Mouse (Mus musculus) ES-E14 (cell line): ENCODE measurements around the gene Map4k1.

Experiments
- CHD2 ChIP-seq: IDR thresholded peaks from 2 replicates; pipeline ENCODE4 v1.6.1; 2014; ENCODE audit warnings: mild to moderate bottlenecking, low read depth, low read length, inconsistent platforms
- HCFC1 ChIP-seq: IDR thresholded peaks from 2 replicates; pipeline ENCODE4 v1.6.1; 2012; ENCODE audit warnings: low read length, inconsistent platforms, borderline replicate concordance; ENCODE audit not compliant: insufficient read depth
- MAFK ChIP-seq: IDR thresholded peaks from 2 replicates; pipeline ENCODE4 v1.6.1; 2014; ENCODE audit warnings: mild to moderate bottlenecking, low read depth, low read length, inconsistent platforms; ENCODE audit not compliant: insufficient read depth
- ZC3H11A ChIP-seq: IDR thresholded peaks from 2 replicates; pipeline ENCODE4 v1.6.1; 2012; ENCODE audit warnings: low read depth, mild to moderate bottlenecking, inconsistent platforms, low read length, borderline replicate concordance
- ZNF384 ChIP-seq: IDR thresholded peaks from 2 replicates; pipeline ENCODE4 v1.6.1; 2012; ENCODE audit warnings: low read depth, low read length, inconsistent platforms

- TF ChIP-seq CHD2, result no peak
- TF ChIP-seq ZC3H11A, result no peak
- no peak for TF ChIP-seq HCFC1
- no peak for TF ChIP-seq MAFK
- TF ChIP-seq ZNF384, result no peak
These were observed 26.5 kb upstream of the Map4k1 start for GRCm38 (mm10) chr7:28955295-28955897.
